Mouse (Mus musculus) ovary, postnatal 36 days (tissue): ENCODE results near the gene Selenoo.

Source experiments
- DNase-seq: peaks from one replicate; pipeline ENCODE4 v3.0.0; 2022; ENCODE audit warnings: low spot score, mixed read lengths

The Selenoo gene

GRCm38 (mm10) chr15:89148496-89149270 is 59.8 kb downstream of the Selenoo start:
- no peak for DNase-seq

- no peak for DNase-seq
These were observed 60.6 kb downstream of the Selenoo start, which contains the start of gene Mapk11 for GRCm38 (mm10) chr15:89149271-89150040. Gene Mapk11, minus strand, starts transcription at chr15:89149628.
